Mouse (Mus musculus): ENCODE data around the gene Oma1. TPM values are rescaled to one million over a fixed set of nuclear protein-coding genes. Genes with fewer than 3 reads are reported as not detected.

Oma1 gene
- 20.0 TPM for polyA plus RNA-seq (2017; shearing (Covaris generic))

GRCm38 (mm10) chr4:103313587-103314525 lies at the start of gene Oma1:
Gene Oma1 (plus strand): TSS chr4:103313812.

GRCm38 (mm10) chr4:103290763-103291162 lies 22.8 kb upstream of the Oma1 start, which contains the start of gene 4921539E11Rik:
Gene 4921539E11Rik (minus strand): TSS chr4:103290863.

Other genes starting within 250 kb of the Oma1 start
- gene Mier1, start 199.4 kb upstream of the Oma1 start, polyA plus RNA-seq (2017; shearing (Covaris generic)): 86.2 TPM
- gene Wdr78, start 199.3 kb upstream of the Oma1 start, polyA plus RNA-seq (2017; shearing (Covaris generic)): 1.4 TPM
- 61.8 TPM for gene Slc35d1, start 98.6 kb upstream of the Oma1 start, polyA plus RNA-seq (2017; shearing (Covaris generic))
- not detected for gene 4921539E11Rik, start 22.9 kb upstream of the Oma1 start, polyA plus RNA-seq (2017; shearing (Covaris generic))